Mouse (Mus musculus): ENCODE data around the gene Ttc13.

DNA sequence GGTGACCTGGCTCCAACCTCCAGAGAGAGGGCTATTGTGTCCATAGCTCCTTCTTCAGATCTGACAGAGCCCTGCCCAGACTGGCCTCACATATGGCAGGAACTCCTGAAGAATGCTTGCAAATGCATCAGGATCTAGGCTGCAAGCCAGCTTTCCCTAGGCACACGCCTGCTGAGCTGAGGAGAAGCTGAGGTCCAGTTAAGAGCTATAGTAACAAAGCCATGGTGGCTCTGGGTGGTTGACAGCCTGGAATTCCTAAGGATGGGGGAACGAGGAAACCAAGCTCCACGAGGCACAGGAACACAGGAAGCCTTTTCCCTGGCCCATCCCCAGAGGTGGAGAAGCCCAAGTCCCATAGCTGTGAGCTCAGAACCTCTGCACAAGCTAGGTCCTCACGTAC lies 69.2 kb downstream of the Ttc13 start:
- no peak for TF ChIP-seq POLR2A (IDR thresholded peaks at IDR 0.05; ENCODE audit: borderline replicate concordance, low read depth, low read length)
- TF ChIP-seq CTCF (IDR thresholded peaks at IDR 0.05; ENCODE audit: low read depth, low read length), result no peak
